Mouse (Mus musculus) cerebellum, adult 2 months (tissue): ENCODE data around the gene Dydc2. TPM values are rescaled to one million over a fixed set of nuclear protein-coding genes. Genes with fewer than 3 reads are reported as not detected.
"Not testable (repeated sequence)": the region's sequence is repeated elsewhere in the genome, so short reads cannot be mapped to it uniquely, and the experiment has no call there.

Source experiments
- DNase-seq, 2 experiments: peaks; one replicate each; pipeline ENCODE4 v3.0.0; 2021
- H3K27ac ChIP-seq: fragments of 200-500 bp; 2 replicates; pipeline ENCODE4 v1.5.1; 2012; ENCODE audit warnings: low read length, control low read depth, inconsistent platforms; ENCODE audit not compliant: insufficient read depth
- H3K27me3 ChIP-seq: fragments of 200-500 bp; 2 replicates; pipeline ENCODE4 v1.6.1; 2012; ENCODE audit warnings: inconsistent platforms, mild to moderate bottlenecking, low read length, moderate library complexity; ENCODE audit not compliant: control insufficient read depth, insufficient read depth
- H3K4me1 ChIP-seq: fragments of 200-500 bp; 2 replicates; pipeline ENCODE4 v1.6.1; 2011; ENCODE audit warnings: low read length; ENCODE audit not compliant: control insufficient read depth, insufficient read depth
- H3K4me3 ChIP-seq: fragments of 200-500 bp; replicated peaks from 2 replicates; pipeline ENCODE3; 2011; ENCODE audit warnings: mild to moderate bottlenecking, low read depth, low read length, control low read depth; ENCODE audit not compliant: insufficient read depth
- CTCF ChIP-seq: fragments of 200-500 bp; IDR thresholded peaks from 2 replicates; pipeline ENCODE4 v1.5.1; 2011; ENCODE audit warnings: low read depth, mild to moderate bottlenecking, control low read depth, low read length, moderate library complexity, borderline replicate concordance; ENCODE audit not compliant: insufficient read depth
- POLR2A ChIP-seq: fragments of 200-500 bp; IDR thresholded peaks from 2 replicates; pipeline ENCODE4 v1.6.1; 2011; ENCODE audit warnings: low read length, control low read depth, borderline replicate concordance; ENCODE audit not compliant: insufficient read depth
- WGBS: fragments of 180-500 bp; shearing (Covaris S2); methylation state at CpG from one replicate; pipeline ENCODE4 v1.1.7; 2018; 5-methylcytosine and 5-hydroxymethylcytosine counted together
- polyA plus RNA-seq: library from polyadenylated mRNA; depleted of rRNA; stranded (reverse); fragments of >200 nt; gene quantifications from 2 replicates; pipeline ENCODE4 v1.2.3, GENCODE M21; 2012

Dydc2 gene
- polyA plus RNA-seq, 1 experiment = 2.0 TPM

GRCm38 (mm10) chr14:41070343-41070742 lies 1.3 kb upstream of the Dydc2 start:
- 72% methylated on average over 3 of the region's 3 CpGs for WGBS

DNA sequence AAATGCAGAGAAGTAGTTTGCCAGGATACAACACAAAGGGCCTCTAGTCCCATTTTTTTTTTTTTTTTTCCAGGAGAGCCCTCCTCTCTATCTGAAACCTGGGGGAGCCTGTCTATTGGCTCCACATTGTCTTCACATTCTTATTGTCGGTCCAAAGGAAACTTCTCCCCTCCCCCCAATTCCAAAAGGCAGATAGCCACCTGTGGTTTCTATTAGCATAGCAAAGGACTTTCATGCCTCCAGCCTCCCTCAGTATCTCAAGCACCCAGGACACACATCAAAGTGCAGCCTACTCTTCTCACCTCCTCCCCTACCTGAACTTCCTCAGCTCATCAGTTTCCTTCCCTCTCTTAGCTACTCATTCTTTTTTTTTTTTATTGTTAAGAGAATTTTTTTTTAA lies 2.6 kb downstream of the Dydc2 start:
- Histone ChIP-seq H3K4me3 (no peak overlapping the region), H3K27ac (no peak overlapping the region), H3K4me1 (no peaks in the 10 kb centered on the region), H3K27me3 (no peaks in the 10 kb centered on the region)
- TF ChIP-seq POLR2A (no peak), CTCF (no peak)
- DNase-seq = no peak
- WGBS = 8% methylated on average over 1 of the region's 1 CpGs

More at GRCm38 (mm10) chr14:41070343-41070742, 1.3 kb upstream of the Dydc2 start:
- no peak for TF ChIP-seq CTCF
- TF ChIP-seq POLR2A = no peak
- no peaks in the 10 kb centered on the region for H3K4me1 ChIP-seq
- no peak for DNase-seq
- H3K27me3 ChIP-seq = no peaks in the 10 kb centered on the region
- H3K27ac ChIP-seq = no peak overlapping the region
- H3K4me3 ChIP-seq = no peak overlapping the region

GRCm38 (mm10) chr14:41065168-41065567 lies 3.8 kb downstream of the Dydc2 start:
- TF ChIP-seq CTCF = no peak
- TF ChIP-seq POLR2A = no peak
- H3K27me3 ChIP-seq = no peaks in the 10 kb centered on the region
- WGBS = 62% methylated on average over 2 of the region's 2 CpGs

DNA sequence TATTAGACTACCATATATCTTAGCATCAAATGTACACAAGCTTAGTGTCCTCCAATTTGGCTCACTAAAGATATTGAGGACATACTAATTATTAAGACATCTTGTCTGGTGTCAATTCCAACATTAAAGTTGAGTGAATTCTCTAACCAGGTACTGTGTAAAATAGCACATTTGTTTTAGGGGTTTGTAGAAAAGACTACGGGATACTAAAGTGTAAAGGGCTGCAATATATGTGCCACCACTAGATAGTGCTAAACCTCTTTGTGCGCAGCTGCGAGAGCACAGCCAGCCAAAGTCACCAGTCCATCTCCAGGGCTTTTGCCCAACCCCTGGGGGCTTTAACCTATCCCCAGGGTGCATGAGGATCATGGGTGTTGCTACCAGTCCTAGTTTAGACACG lies 15.8 kb downstream of the Dydc2 start:
- H3K27me3 ChIP-seq, H3K27ac ChIP-seq, H3K4me1 ChIP-seq, DNase-seq, H3K4me3 ChIP-seq: not testable (repeated sequence)
- WGBS = 40% methylated on average over 3 of the region's 4 CpGs

More at GRCm38 (mm10) chr14:41065168-41065567, 3.8 kb downstream of the Dydc2 start:
- Histone ChIP-seq H3K4me1 (no peaks in the 10 kb centered on the region), H3K27ac (no peak overlapping the region), H3K4me3 (no peak overlapping the region)
- DNase-seq = no peak

GRCm38 (mm10) chr14:41052481-41052880 lies 16.5 kb downstream of the Dydc2 start:
- no peaks in the 10 kb centered on the region for H3K4me1 ChIP-seq
- no peak for DNase-seq
- H3K4me3 ChIP-seq = no peak overlapping the region
- WGBS = 77% methylated on average over 5 of the region's 5 CpGs
- TF ChIP-seq POLR2A = no peak
- TF ChIP-seq CTCF = no peak
- no peak overlapping the region for H3K27ac ChIP-seq
- no peaks in the 10 kb centered on the region for H3K27me3 ChIP-seq

GRCm38 (mm10) chr14:41050471-41050870 lies 18.5 kb downstream of the Dydc2 start:
- H3K4me3 ChIP-seq = no peak overlapping the region
- H3K27ac ChIP-seq = no peak overlapping the region
- TF ChIP-seq POLR2A = no peak
- TF ChIP-seq CTCF = no peak
- no peaks in the 10 kb centered on the region for H3K4me1 ChIP-seq
- WGBS = 74% methylated on average over 6 of the region's 6 CpGs
- DNase-seq = no peak
- no peaks in the 10 kb centered on the region for H3K27me3 ChIP-seq

DNA sequence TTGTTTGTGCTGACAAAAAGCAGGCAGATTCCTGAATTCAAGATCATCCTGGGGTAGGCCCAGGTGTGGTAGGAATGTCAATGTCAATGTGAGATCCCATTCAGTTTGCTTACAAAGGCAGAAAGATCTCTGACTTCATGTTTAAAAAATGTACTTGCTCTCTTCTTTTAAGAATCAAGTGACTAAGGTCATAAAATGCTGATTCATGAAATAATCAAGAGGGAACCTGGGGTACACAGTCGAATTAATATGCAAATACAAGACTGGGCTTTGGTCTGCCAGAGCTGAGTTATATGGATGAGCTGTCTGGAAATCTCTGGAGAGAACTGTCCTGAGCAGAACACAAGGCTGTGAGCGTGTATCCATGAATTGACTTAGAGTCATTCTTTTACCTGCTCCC lies 21.6 kb downstream of the Dydc2 start:
- no peak for DNase-seq
- no peak for TF ChIP-seq CTCF
- no peak for TF ChIP-seq POLR2A
- no peaks in the 10 kb centered on the region for H3K4me1 ChIP-seq
- no peak overlapping the region for H3K27ac ChIP-seq
- H3K4me3 ChIP-seq = no peak overlapping the region
- 65% methylated on average over 2 of the region's 2 CpGs for WGBS
- H3K27me3 ChIP-seq = no peaks in the 10 kb centered on the region

DNA sequence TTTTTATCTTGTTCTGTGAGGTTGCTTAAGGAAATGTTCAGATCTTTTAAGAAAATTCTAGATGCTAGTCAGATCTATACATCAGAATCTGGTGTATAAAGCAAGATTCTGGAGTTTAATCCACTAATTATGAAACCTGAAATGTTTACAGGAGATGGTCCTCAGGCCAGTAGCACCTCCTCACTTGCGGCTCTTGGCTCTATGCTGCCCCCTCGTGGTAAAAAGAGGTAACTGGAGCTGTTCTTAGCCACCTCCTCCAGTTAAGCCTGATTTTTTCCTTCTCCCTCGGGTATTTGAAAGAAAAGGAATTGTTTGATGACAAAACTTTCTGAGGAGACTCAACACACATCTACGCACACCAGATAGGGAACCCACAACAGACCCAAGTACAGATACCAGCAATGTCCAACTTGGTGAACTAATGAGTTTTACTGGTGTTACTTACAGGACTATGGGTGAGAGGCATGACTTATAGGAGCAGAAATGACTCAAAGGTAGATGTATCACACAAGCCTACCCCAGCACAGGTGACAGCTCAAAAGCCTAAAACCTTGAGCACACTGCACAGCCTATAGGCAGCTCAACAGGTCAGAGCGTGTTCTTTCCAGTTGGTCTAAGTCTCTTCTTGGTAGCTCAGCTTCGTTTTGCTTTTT lies 33.7 kb downstream of the Dydc2 start:
- TF ChIP-seq CTCF (peak; percentile 79), POLR2A (no peak)
- Histone ChIP-seq H3K27ac (no peak overlapping the region), H3K4me3 (no peak overlapping the region), H3K27me3 (no peaks in the 10 kb centered on the region; the same call in 1 of the 2 replicates), H3K4me1 (no peaks in the 10 kb centered on the region)
- WGBS = 34% methylated on average over 6 of the region's 6 CpGs
- peak; percentile 46 to 59 for DNase-seq
